ENCODE assay signal across 11 mouse cellular contexts in the genomic region with DNA sequence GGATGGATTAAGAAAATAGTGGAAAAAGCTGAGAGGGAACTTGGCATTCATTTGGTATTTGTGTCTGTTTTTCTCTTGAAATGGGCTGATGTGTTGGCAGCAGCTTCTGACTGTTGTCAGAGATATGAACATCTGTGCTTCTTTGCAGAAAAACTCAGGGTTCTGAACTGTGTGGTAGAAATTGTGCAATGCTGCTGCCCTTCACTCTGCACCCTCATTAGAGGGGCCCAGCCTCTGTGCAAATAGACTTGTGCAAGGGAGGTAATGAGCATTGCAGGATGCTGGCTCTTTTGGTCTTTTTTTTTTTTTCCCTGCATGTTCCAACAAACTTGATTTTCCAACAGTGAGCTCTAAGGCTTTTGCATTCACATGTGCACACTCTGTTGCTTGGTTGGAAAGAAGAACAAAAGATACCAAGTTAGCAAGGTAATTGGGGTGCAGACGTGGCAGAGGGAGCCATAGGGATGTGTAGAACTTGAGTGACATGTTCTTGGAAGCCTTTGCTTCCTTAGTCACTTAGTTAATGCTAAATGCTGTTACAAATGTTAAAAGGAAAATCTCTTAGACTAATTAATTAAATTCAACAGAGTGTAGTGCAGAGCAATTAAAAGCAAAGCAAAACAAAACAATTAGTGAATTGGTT. TPM values are rescaled to one million over a fixed set of nuclear protein-coding genes. Genes with fewer than 3 reads are reported as not detected.
DNase-seq lines count a peak whose midpoint lies in the region; ATAC-seq lines count a peak whose summit lies in the region.
"Had no signal": no experiment of that assay in that cellular context is flagged by ENCODE, and none has a peak within 500 bp of the region (broad histone marks: within the 10 kb centered on the region; RNA-seq: fewer than 3 reads in every experiment).

No protein-coding gene starts in this region.

- WGBS in hindbrain, embryonic 16.5 days, result 31% methylated on average over 1 of the region's 1 CpGs

- peak; percentile 62 for ATAC-seq in hindbrain, embryonic 16.5 days
- ATAC-seq in CD4-positive, CD25-positive, alpha-beta regulatory T cell, adult 4 months, result no peak

- no peak overlapping the region for H3K9ac ChIP-seq in hindbrain, embryonic 16.5 days (ENCODE audit: low read depth, low read length)

- no peaks in the 10 kb centered on the region for H3K9me3 ChIP-seq in hindbrain, embryonic 16.5 days (ENCODE audit: control insufficient read depth, low read length)

- H3K4me1 ChIP-seq in hindbrain, embryonic 16.5 days (ENCODE audit: control insufficient read depth, insufficient read depth, low read depth, low read length), result peaks cover 6% of the 10 kb centered on the region; the same call in 1 of the 2 replicates

- H3K27me3 ChIP-seq in hindbrain, embryonic 16.5 days (replicated peaks; ENCODE audit: control insufficient read depth, insufficient read depth, low read length), result no peaks in the 10 kb centered on the region
- H3K27me3 ChIP-seq: CH12.LX had no signal

- no peak overlapping the region for H3K4me2 ChIP-seq in hindbrain, embryonic 16.5 days (ENCODE audit: low read length)

- peak; percentile 98 for DNase-seq in heart, adult 11 months
- DNase-seq in heart, postnatal 14 days, result no peak
- DNase-seq in NIH3T3 (ENCODE audit: low read depth), result peak; percentile 32
- peak; percentile 59 for DNase-seq in lung, postnatal 10 days
- no peak for DNase-seq in ovary, postnatal 14 days (ENCODE audit: low spot score)
- DNase-seq in thymus, postnatal 14 days, result no peak
- DNase-seq: adrenal gland, postnatal 25 days; kidney, postnatal 10 days had no signal

- no peaks in the 10 kb centered on the region for H3K36me3 ChIP-seq in hindbrain, embryonic 16.5 days (ENCODE audit: control insufficient read depth, insufficient read depth, low read length)

- H3K4me3 ChIP-seq in hindbrain, embryonic 16.5 days (ENCODE audit: low read length), result no peak overlapping the region

- peak overlapping the region; percentile 0; the same call in 1 of the 2 replicates for H3K27ac ChIP-seq in hindbrain, embryonic 16.5 days (ENCODE audit: low read depth, low read length)

- intact Hi-C loops in heart, postnatal 14 days (cut with DNase I), result no loop called here

RNA-seq across cellular contexts. Expression of a gene that starts 26.6 kb away (rescaled TPM):
- 10 to 100 TPM; 16.4 to 17.1 TPM for total RNA-seq in heart, postnatal 14 days (2021)
- 48.6 and 49.6 TPM in 2 replicates for polyA plus RNA-seq in hindbrain, embryonic 16.5 days (2015; fragmentation: Nextera tagmentation; extraction: Ambion mirVana)
- 100 to 1,000 TPM; 100 to 111 TPM for polyA plus RNA-seq in CD4-positive, CD25-positive, alpha-beta regulatory T cell, adult 4 months (2017; shearing (Covaris generic))

Comparison
In these comparisons a context has a peak if more than half of its experiments do, and no peak if none do; other contexts are left out.
1. DNase-seq: peak in heart, adult 11 months (single experiment), NIH3T3 (single experiment) and lung, postnatal 10 days (single experiment); none in heart, postnatal 14 days (0 of 2), ovary, postnatal 14 days (single experiment) and thymus, postnatal 14 days (single experiment).